Mouse (Mus musculus) heart, embryonic 12.5 days (tissue): Measurements from ENCODE around the gene Dock1. TPM values are rescaled to one million over a fixed set of nuclear protein-coding genes. Genes with fewer than 3 reads are reported as not detected.

Source experiments
- ATAC-seq: fragments of 200-750 bp; cut with Nextera tagmentation; 2 replicates; pipeline ENCODE4 v1.8.0; 2017; ENCODE audit warnings: moderate TSS enrichment, moderate library complexity; ENCODE audit not compliant: insufficient number of reproducible peaks, low FRiP score
- H3K27ac ChIP-seq: fragments of 300-500 bp; sonication (generic); 2 replicates; pipeline ENCODE4 v1.5.1; 2016; ENCODE audit warnings: mild to moderate bottlenecking, moderate library complexity; ENCODE audit not compliant: poor library complexity, severe bottlenecking
- H3K27me3 ChIP-seq: fragments of 300-500 bp; sonication (generic); replicated peaks from 2 replicates; pipeline ENCODE4 v1.6.1; 2016; ENCODE audit warnings: mild to moderate bottlenecking, moderate library complexity
- H3K36me3 ChIP-seq: fragments of 300-500 bp; sonication (generic); 2 replicates; pipeline ENCODE4 v1.6.1; 2016; ENCODE audit warnings: mild to moderate bottlenecking, moderate library complexity
- H3K4me1 ChIP-seq: fragments of 300-500 bp; sonication (generic); replicated peaks from 2 replicates; pipeline ENCODE4 v1.6.1; 2016; ENCODE audit warnings: mild to moderate bottlenecking
- H3K4me2 ChIP-seq: fragments of 300-500 bp; sonication (generic); 2 replicates; pipeline ENCODE4 v1.6.1; 2016; ENCODE audit warnings: mild to moderate bottlenecking, moderate library complexity
- H3K4me3 ChIP-seq: fragments of 300-500 bp; sonication (generic); 2 replicates; pipeline ENCODE4 v1.5.1; 2016; ENCODE audit warnings: mild to moderate bottlenecking
- H3K9ac ChIP-seq: fragments of 300-500 bp; sonication (generic); 2 replicates; pipeline ENCODE4 v1.6.1; 2016; ENCODE audit warnings: mild to moderate bottlenecking, moderate library complexity
- H3K9me3 ChIP-seq: fragments of 300-500 bp; sonication (generic); replicated peaks from 2 replicates; pipeline ENCODE4 v1.6.1; 2016; ENCODE audit warnings: mild to moderate bottlenecking, moderate library complexity
- WGBS: fragments of 180-500 bp; shearing (Covaris S2); methylation state at CpG from one replicate; pipeline ENCODE4 v1.1.7; 2016; 5-methylcytosine and 5-hydroxymethylcytosine counted together
- polyA plus RNA-seq: library from polyadenylated mRNA; unstranded; fragments of >200 nt; fragmentation: Nextera tagmentation; extraction: Ambion mirVana; gene quantifications from 2 replicates; pipeline ENCODE4 v1.2.1, GENCODE M21; 2016

Dock1 gene
- polyA plus RNA-seq, 1 experiment from 2014 or later = 31.9 TPM

DNA sequence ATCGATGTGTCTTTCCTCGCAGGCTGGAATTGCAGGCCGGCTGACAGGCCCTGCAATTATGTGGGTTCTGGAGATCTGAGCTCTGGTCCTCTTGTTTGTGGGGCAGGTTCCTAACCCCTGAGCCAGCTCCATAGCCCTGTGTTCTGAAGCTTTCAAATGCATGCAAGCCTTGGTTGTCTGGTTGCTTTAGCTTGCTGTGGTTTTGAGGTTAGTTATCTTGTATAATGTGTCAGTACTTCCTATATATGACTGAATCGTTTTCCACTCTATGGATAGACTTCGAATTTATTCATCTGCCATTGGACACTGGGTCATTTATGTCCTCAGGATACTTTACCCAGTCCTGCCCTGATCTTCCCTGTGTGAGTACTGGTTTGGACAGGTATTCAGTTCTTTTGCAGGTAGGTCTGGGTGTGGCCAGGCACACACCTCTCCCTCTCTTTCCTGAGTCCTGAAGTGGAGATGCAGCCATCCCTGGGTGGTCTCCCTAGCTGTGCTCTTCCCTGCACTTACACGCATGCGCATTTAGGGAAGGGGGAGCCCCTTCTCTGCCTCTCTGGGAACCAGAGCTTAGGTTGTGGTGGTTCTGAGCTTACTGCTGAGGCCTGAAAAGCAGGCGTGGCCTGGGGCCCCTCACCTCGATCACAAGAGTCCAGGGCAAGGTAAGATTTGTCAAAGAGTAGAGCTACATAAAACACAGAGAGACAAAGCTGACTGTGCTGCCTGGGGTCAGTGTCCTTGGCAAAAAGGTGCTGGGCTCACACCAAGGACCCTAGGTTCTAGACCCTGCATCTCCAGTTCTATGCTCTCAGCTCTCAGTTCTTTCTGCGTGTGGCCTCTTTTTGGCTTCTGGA lies 25.9 kb downstream of the Dock1 start:
- H3K27ac ChIP-seq = no peak overlapping the region
- H3K9ac ChIP-seq = no peak overlapping the region
- H3K4me1 ChIP-seq = peaks cover 46% of the 10 kb centered on the region
- no peak overlapping the region for H3K4me3 ChIP-seq
- no peaks in the 10 kb centered on the region for H3K27me3 ChIP-seq
- no peak overlapping the region for H3K4me2 ChIP-seq
- no peaks in the 10 kb centered on the region for H3K36me3 ChIP-seq
- H3K9me3 ChIP-seq = no peaks in the 10 kb centered on the region
- ATAC-seq = no peak
- WGBS = 74% methylated on average over 10 of the region's 10 CpGs

DNA sequence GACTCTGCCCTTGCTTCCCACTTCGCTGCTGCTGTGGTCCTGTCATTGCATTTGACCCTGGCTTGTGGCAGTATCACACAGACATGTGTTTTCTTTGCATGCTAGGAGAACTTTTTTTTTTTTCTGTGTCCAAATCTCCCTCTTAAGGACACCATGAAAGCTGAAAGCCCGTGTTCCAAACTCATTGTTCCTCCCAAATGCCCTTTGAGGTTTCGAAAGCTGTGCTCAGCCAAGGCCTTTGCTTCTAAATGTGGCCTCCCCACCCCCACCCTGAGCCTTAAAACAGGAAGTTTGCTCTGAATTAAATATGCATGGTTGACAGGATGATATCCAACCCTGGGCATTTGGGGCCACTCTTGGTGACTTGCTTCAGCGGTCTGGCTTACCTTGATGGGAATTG lies 27.0 kb downstream of the Dock1 start:
- no peaks in the 10 kb centered on the region for H3K36me3 ChIP-seq
- H3K4me1 ChIP-seq = peaks cover 52% of the 10 kb centered on the region
- no peak overlapping the region for H3K4me3 ChIP-seq
- H3K4me2 ChIP-seq = no peak overlapping the region
- WGBS = 58% methylated on average over 4 of the region's 4 CpGs
- ATAC-seq = no peak
- H3K27ac ChIP-seq = no peak overlapping the region
- H3K9ac ChIP-seq = no peak overlapping the region; the same call in 1 of the 2 replicates
- no peaks in the 10 kb centered on the region for H3K27me3 ChIP-seq
- H3K9me3 ChIP-seq = no peaks in the 10 kb centered on the region

DNA sequence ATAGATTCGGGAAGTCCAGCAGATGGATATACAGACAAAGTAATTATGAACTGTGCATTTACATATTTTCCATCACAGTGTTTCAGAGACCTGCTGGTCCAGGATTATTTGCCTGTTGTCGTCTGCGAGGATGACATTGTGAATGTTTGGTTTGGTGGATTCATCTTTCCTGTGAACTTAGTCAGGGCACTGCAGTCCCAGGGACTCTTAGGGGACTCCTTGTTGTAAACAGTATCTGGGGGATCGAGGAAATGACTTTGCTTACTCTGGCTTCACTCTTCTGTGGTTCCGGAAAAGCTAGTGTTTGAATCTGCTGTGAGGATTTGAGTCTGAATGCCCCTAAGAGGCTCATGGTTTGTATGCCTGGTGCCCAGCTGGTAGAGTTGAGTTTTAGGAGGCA lies 27.8 kb downstream of the Dock1 start:
- no peak overlapping the region for H3K27ac ChIP-seq
- no peak overlapping the region for H3K4me3 ChIP-seq
- no peaks in the 10 kb centered on the region for H3K36me3 ChIP-seq
- H3K27me3 ChIP-seq = no peaks in the 10 kb centered on the region
- no peak for ATAC-seq
- no peaks in the 10 kb centered on the region for H3K9me3 ChIP-seq
- H3K4me1 ChIP-seq = peaks cover 52% of the 10 kb centered on the region
- H3K4me2 ChIP-seq = no peak overlapping the region
- no peak overlapping the region for H3K9ac ChIP-seq
- 75% methylated on average over 5 of the region's 5 CpGs for WGBS

DNA sequence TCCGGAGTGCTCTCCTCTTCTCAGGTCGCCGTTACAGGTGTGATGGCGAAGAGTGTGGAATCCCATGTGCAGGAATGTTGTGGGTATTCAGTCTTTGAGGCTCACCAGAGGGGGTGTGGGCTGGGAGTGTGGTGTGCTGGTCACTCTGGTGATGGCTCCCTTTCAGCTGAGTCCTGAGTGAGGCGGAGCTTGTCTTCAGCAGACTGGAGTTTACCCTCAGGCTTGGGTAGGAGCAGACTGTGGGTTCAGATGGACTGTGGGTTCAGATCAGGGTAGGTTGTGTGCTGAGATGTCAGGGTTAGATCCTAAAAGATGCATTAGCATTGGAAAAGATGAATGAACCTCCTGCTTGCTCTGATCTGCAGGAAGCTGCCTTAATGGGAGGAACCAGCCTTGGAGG lies 29.5 kb downstream of the Dock1 start:
- H3K4me1 ChIP-seq = peaks cover 53% of the 10 kb centered on the region
- WGBS = 75% methylated on average over 5 of the region's 5 CpGs
- H3K9ac ChIP-seq = no peak overlapping the region
- no peaks in the 10 kb centered on the region for H3K9me3 ChIP-seq
- H3K4me2 ChIP-seq = no peak overlapping the region
- ATAC-seq = no peak
- H3K27me3 ChIP-seq = no peaks in the 10 kb centered on the region
- H3K36me3 ChIP-seq = no peaks in the 10 kb centered on the region
- H3K4me3 ChIP-seq = no peak overlapping the region
- no peak overlapping the region for H3K27ac ChIP-seq

- Histone ChIP-seq H3K27ac (no peak overlapping the region), H3K9me3 (no peaks in the 10 kb centered on the region), H3K4me3 (no peak overlapping the region), H3K9ac (no peak overlapping the region), H3K27me3 (no peaks in the 10 kb centered on the region), H3K4me2 (no peak overlapping the region), H3K36me3 (no peaks in the 10 kb centered on the region), H3K4me1 (peaks cover 30% of the 10 kb centered on the region)
- no peak for ATAC-seq
- 66% methylated on average over 5 of the region's 5 CpGs for WGBS
Observed at GRCm38 (mm10) chr7:134702481-134702880, 32.0 kb downstream of the Dock1 start.

- H3K36me3 ChIP-seq = no peaks in the 10 kb centered on the region
- H3K27me3 ChIP-seq = no peaks in the 10 kb centered on the region
- H3K27ac ChIP-seq = no peak overlapping the region
- H3K9me3 ChIP-seq = no peaks in the 10 kb centered on the region
- no peak for ATAC-seq
- H3K4me1 ChIP-seq = peaks cover 18% of the 10 kb centered on the region
- 65% methylated on average over 2 of the region's 2 CpGs for WGBS
- H3K4me3 ChIP-seq = no peak overlapping the region
- H3K9ac ChIP-seq = no peak overlapping the region
- no peak overlapping the region for H3K4me2 ChIP-seq
Observed at GRCm38 (mm10) chr7:134703704-134704103, 33.2 kb downstream of the Dock1 start.

DNA sequence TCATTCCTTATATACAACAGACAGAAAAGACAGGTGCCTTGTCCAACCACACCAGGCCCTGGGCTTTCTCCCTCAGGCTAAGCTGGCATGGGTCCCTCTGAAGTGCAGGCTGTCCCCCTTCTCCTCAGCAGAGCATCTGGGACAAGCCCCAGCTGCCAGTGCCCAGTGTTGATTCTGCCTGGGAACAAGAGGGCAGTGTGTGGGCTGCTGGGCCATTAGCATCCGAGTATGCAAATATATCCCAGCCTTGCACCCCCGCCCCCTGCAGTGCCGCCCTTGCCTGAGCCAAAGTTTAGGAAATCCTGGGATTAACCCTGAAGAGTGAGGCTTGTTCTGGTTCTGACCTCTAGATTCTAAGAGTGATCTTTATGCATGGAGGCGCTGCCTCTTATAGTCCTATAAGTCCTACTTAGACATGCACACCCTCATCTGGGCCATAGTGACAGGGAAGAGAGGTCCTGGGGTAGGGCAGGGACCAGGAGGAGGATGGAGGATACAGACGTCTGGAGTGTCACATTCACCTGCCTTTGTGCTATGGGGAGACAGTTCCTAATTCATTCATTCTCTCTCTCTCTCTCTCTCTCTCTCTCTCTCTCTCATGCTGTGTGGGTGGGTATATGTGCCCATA lies 38.9 kb downstream of the Dock1 start:
- no peak overlapping the region for H3K27ac ChIP-seq
- H3K4me2 ChIP-seq = no peak overlapping the region
- H3K27me3 ChIP-seq = no peaks in the 10 kb centered on the region
- no peak overlapping the region for H3K9ac ChIP-seq
- H3K36me3 ChIP-seq = no peaks in the 10 kb centered on the region
- WGBS = 61% methylated on average over 5 of the region's 5 CpGs
- no peak overlapping the region for H3K4me3 ChIP-seq
- no peak for ATAC-seq
- peaks cover 8% of the 10 kb centered on the region; the same call in 1 of the 2 replicates for H3K4me1 ChIP-seq
- H3K9me3 ChIP-seq = no peaks in the 10 kb centered on the region

GRCm38 (mm10) chr7:134711576-134711975 lies 41.1 kb downstream of the Dock1 start:
- 81% methylated on average over 1 of the region's 1 CpGs for WGBS
- Histone ChIP-seq H3K27me3 (no peaks in the 10 kb centered on the region), H3K4me3 (no peak overlapping the region), H3K4me1 (peaks cover 12% of the 10 kb centered on the region; the same call in 1 of the 2 replicates), H3K9me3 (no peaks in the 10 kb centered on the region), H3K9ac (no peak overlapping the region), H3K4me2 (no peak overlapping the region), H3K27ac (no peak overlapping the region), H3K36me3 (no peaks in the 10 kb centered on the region)
- no peak for ATAC-seq

GRCm38 (mm10) chr7:134719406-134719805 lies 49.0 kb downstream of the Dock1 start:
- no peak for ATAC-seq
- Histone ChIP-seq H3K9me3 (no peaks in the 10 kb centered on the region), H3K36me3 (no peaks in the 10 kb centered on the region), H3K4me3 (no peak overlapping the region), H3K27me3 (no peaks in the 10 kb centered on the region), H3K9ac (no peak overlapping the region), H3K4me2 (no peak overlapping the region), H3K27ac (no peak overlapping the region), H3K4me1 (peaks cover 12% of the 10 kb centered on the region)
- WGBS = 73% methylated on average over 3 of the region's 3 CpGs

- Histone ChIP-seq H3K27me3 (no peaks in the 10 kb centered on the region), H3K36me3 (0 out of 2 replicates have a peak, but pooled peaks cover 6% of the 10 kb centered on the region), H3K4me2 (no peak overlapping the region), H3K4me3 (no peak overlapping the region), H3K9me3 (no peaks in the 10 kb centered on the region), H3K27ac (no peak overlapping the region), H3K4me1 (peaks cover 34% of the 10 kb centered on the region), H3K9ac (no peak overlapping the region)
- ATAC-seq = no peak
- WGBS = 92% methylated on average over 7 of the region's 7 CpGs
Observed at GRCm38 (mm10) chr7:134722361-134722760, 51.9 kb downstream of the Dock1 start.

DNA sequence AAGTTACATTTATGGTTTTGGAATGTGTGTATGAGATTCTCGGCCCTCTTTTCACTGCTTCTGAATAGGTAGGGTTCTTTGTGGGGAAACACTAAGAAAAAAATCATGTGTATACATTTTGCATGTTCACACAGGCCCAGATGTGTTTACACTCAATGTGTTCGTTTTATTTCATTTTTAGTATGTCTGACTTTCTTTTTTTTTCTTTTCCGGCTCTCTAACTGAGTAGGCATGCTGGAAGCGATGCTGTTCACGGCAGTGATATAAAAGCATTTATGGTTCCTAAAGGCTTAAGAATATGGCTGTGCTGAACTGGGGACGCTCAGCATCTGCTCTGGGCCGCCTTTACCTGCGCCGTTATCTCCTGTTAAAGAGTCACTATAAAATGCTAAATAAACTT lies 52.5 kb downstream of the Dock1 start:
- Histone ChIP-seq H3K4me1 (peaks cover 34% of the 10 kb centered on the region), H3K27ac (no peak overlapping the region), H3K36me3 (0 out of 2 replicates have a peak, but pooled peaks cover 12% of the 10 kb centered on the region), H3K4me2 (no peak overlapping the region), H3K4me3 (no peak overlapping the region), H3K9me3 (no peaks in the 10 kb centered on the region), H3K27me3 (no peaks in the 10 kb centered on the region), H3K9ac (no peak overlapping the region)
- no peak for ATAC-seq
- 87% methylated on average over 9 of the region's 9 CpGs for WGBS
